Mouse (Mus musculus): Measurements from ENCODE around the gene Prmt3.
A peak's percentile ranks its signal among the peaks of the same experiment; 100 is the strongest.

The Prmt3 gene

DNA sequence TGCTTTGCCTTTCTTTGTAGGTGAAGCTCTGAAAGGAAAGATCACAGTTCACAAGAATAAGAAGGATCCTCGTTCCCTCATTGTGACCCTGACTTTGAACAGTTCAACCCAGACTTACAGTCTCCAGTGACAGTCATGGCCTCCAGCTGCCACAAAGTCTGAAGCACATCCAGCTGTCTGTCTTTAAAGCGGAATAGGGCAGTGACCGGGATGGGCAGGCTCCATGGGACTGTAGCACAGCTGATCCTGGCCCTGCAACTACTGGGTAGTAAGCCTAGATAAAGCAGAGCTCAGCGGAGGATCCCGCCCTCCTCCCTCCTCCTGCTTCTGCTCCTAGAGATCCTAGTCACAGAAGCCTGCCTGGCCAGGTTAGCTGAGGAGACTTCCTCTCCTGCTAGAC lies 79.2 kb downstream of the Prmt3 start:
- DNase-seq (ENCODE audit: low spot score), result no peak

DNA sequence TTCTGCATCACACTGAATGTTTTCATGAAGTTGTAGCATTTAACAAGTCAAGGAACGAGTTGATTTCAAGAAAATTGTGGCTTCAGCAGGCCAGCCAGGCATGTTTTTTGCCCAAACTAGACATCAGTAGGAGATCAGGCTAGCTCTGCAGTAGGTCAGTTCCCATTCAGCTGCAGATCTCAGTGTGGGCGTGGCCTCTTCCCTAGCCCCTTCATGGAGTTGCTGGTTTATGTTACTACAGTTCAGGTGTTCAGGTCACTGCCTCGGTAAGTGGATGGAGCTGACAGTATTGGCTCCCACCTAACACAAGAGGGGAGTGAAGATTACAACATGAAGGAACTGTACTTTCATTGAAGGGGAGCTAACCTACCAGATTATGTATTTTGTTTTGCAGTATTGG lies 80.1 kb downstream of the Prmt3 start:
- no peak for DNase-seq (ENCODE audit: low spot score)

GRCm38 (mm10) chr7:49859820-49860219 lies 81.7 kb downstream of the Prmt3 start:
- no peak for DNase-seq (ENCODE audit: low spot score)

DNA sequence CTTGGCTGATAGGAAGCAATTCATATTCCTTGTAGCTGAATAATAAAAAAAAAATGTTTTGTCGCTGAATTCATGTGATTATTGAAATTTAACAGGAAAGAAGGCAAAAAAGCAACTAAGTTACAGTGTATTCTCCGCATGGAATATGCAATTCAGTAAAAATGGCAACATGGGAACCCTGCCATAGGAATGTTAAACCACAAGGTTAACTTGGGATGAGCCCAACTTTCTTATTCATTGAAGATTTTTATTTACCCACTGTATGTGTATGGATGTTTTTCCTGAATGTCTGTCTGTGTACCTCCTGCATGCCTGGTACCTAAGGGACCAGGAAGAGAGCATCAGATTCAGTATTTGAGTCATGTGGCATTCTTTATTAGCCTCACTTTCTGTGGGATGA lies 83.0 kb downstream of the Prmt3 start:
- DNase-seq (ENCODE audit: low spot score), result no peak

- DNase-seq (ENCODE audit: low spot score), result no peak
These were observed 85.6 kb downstream of the Prmt3 start for GRCm38 (mm10) chr7:49863753-49864152.

DNA sequence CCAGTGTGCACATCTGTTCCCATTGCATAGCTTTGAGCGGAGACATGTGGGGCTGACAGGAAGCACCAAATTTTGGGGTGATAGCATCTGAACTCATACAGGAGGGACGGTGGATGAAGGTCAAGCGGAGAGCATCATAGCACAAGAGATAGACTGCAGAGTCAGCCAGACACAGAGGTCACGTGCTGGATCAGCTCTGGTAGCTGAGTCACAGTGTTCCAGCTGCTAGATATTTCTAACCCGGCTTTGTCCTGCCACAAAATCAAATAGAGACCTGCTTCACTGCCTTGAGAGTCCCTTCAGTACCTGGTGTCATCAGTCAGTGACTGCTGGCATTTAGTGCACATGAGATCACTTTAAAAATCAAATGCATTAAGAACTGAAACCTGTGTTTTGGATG lies 91.5 kb downstream of the Prmt3 start:
- no peak for DNase-seq (ENCODE audit: low spot score)

DNA sequence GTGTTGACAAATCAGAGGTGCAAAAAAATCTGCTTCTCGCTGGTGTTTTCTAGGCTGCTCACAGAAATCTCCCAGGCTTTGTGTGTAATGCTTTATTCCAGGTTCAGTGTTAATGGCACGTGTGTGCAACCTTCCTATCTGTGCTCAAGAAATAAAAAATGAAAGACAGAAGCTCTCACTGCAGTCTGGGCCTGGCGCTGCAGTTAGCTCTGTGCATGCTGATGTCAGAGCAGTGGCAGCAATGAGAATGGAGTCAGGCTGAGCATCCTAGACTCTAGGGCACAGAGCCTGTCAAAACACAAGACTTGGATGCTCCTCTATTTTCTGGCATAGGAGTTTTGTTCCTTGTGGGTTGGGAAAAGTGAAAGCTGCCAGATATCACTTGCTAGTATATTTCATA lies 92.1 kb downstream of the Prmt3 start:
- DNase-seq (ENCODE audit: low spot score), result no peak

- DNase-seq (ENCODE audit: low spot score), result no peak
These were observed 99.2 kb downstream of the Prmt3 start for GRCm38 (mm10) chr7:49877307-49877706.

- DNase-seq (ENCODE audit: low spot score), result no peak
These were observed 100.9 kb downstream of the Prmt3 start for GRCm38 (mm10) chr7:49879051-49879450.

GRCm38 (mm10) chr7:49879998-49880707 lies 102.0 kb downstream of the Prmt3 start:
- DNase-seq (ENCODE audit: low spot score), result no peak

- peak; percentile 21 for DNase-seq (ENCODE audit: low spot score)
These were observed 104.1 kb downstream of the Prmt3 start for GRCm38 (mm10) chr7:49882288-49882687.

- DNase-seq (ENCODE audit: low spot score), result no peak
These were observed 104.7 kb downstream of the Prmt3 start for GRCm38 (mm10) chr7:49882694-49883389.

DNA sequence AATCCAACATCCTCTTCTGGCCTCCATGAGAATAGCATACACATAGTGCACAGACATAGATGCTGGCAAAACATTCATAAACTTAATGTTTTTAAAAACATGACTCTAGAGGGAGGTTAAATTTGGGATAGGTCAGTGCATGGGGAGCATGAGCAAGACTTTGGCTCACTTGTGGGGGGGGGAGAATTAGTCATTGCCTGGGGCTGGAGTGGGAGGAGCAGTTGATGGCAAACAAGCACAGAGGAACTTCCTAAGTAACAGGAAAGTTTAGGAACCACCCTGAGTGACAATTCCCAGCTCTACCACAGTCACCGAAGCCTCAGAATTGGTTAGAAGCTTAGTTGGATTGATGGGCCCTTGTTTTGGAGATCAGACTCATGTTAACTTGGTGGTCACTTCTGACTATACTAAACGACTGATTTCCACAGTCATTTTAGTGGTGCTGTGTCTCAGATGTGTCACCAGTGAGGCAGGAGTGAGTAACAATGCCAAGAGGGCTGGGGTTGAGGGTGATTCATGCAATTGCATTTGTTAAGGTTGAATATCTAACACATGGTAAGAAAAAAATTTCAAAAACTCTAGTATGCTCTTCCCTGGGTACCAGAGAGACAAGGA lies 109.7 kb downstream of the Prmt3 start:
- no peak for DNase-seq (ENCODE audit: low spot score)

- no peak for DNase-seq (ENCODE audit: low spot score)
These were observed 116.6 kb downstream of the Prmt3 start for GRCm38 (mm10) chr7:49894786-49895185.

- no peak for DNase-seq (ENCODE audit: low spot score)
These were observed 117.2 kb downstream of the Prmt3 start for GRCm38 (mm10) chr7:49895296-49895695.

GRCm38 (mm10) chr7:49902003-49902552 lies 123.9 kb downstream of the Prmt3 start:
- no peak for DNase-seq (ENCODE audit: low spot score)

- DNase-seq (ENCODE audit: low spot score), result no peak
These were observed 129.3 kb downstream of the Prmt3 start for GRCm38 (mm10) chr7:49907191-49908171.
